Mouse (Mus musculus) G1E (cell line): Measurements from ENCODE around the gene Auts2.

ENCODE experiments used
- CTCF ChIP-seq: IDR thresholded peaks from 2 replicates; pipeline ENCODE4 v1.5.1; 2012; ENCODE audit warnings: low read depth, low read length, inconsistent platforms, mixed read lengths
- TAL1 ChIP-seq: conservative IDR thresholded peaks from 2 replicates; pipeline ENCODE4 v1.6.1; 2012; ENCODE audit warnings: low read depth, low read length, inconsistent platforms, mixed read lengths

DNA sequence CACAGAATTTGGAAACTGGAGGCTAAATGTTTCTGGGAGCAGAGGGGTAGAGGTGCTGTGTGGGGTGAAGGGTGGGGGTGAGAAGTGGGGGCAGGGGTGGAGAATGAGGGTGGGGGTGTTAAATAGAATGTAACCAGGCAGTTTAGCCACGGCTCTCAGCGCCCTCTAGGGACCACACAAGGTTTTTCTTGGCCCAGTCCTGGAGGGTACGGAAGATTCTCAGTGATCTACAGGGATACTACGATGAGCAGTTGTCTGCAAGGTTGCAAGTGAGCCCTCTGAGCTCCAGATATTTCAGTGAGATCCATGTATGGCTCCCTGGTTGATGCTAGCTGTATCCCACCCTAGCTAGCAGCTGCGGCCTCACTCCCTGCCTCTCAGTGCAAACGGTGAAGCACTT lies 1113.6 kb downstream of the Auts2 start:
- no peak for TF ChIP-seq TAL1
- no peak for TF ChIP-seq CTCF
